Mouse (Mus musculus): ENCODE measurements around the gene Gm17324. TPM values are rescaled to one million over a fixed set of nuclear protein-coding genes. Genes with fewer than 3 reads are reported as not detected.
"Not testable (repeated sequence)": the region's sequence is repeated elsewhere in the genome, so short reads cannot be mapped to it uniquely, and the experiment has no call there.

Gene Gm17324
- polyA plus RNA-seq, 1 experiment from 2014 or later = 1.0 TPM

DNA sequence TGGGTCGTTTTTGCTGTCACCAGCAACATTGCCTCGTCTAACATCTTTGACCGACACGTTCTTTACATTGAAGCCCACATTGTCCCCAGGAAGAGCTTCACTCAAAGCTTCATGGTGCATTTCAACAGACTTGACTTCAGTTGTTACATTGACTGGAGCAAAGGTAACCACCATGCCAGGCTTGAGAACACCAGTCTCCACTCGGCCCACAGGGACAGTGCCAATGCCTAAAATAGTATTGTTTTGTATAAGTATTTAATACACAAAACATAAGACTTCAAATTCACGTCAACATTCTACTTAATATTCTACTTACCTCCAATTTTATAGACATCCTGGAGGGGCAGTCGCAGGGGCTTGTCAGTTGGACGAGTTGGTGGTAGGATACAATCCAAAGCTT lies 30.7 kb upstream of the Gm17324 start:
- not testable (repeated sequence) for H3K9me3 ChIP-seq, H3K27me3 ChIP-seq, ATAC-seq
- Histone ChIP-seq H3K4me2 (replicated peaks) (peak overlapping the region; percentile 74), H3K9ac (replicated peaks) (peak overlapping the region; percentile 55), H3K36me3 (peaks cover 43% of the 10 kb centered on the region), H3K4me1 (replicated peaks) (peaks cover 36% of the 10 kb centered on the region), H3K4me3 (replicated peaks) (peak overlapping the region; percentile 81), H3K27ac (0 out of 2 replicates have a peak overlapping the region, but pooled peaks have one; percentile 30)
- 31% methylated on average over 8 of the region's 8 CpGs for WGBS

DNA sequence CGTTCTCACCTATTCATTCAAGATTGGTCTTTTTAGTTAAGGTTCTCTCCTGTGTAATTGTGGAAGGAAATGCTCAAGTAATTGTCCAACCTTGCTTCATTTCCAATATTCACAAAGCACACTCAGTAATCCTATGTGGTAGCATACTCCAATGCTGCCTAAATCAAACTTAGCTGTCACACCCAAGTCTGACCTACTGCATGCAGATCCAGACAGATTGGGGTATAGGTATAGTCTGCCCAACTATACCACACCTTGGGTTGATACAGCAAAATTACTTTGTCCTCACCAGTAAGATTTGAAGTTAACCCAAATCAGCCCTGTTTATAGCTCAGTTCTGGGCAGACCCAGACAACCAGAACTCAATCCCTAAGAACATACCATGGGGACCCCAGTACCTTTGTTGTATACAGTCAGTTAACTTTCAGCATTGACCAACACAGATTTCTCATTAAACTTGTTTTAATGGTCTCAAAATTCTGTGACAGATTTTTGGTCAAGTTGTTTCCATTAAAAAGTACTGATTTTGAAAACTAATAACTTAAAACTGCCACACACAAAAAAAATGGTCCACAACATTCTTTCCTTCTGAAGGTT lies 29.5 kb upstream of the Gm17324 start:
- not testable (repeated sequence) for ATAC-seq; H3K27ac ChIP-seq; H3K4me3 ChIP-seq (replicated peaks); H3K27me3 ChIP-seq; H3K9me3 ChIP-seq
- Histone ChIP-seq H3K4me2 (replicated peaks) (peak overlapping the region; percentile 22), H3K9ac (replicated peaks) (peak overlapping the region; percentile 52; the same call in 1 of the 2 replicates), H3K4me1 (replicated peaks) (peaks cover 36% of the 10 kb centered on the region), H3K36me3 (peaks cover 53% of the 10 kb centered on the region)
- 63% methylated on average over 1 of the region's 1 CpGs for WGBS

GRCm38 (mm10) chr9:78477021-78477551 lies 28.5 kb upstream of the Gm17324 start:
- no peaks in the 10 kb centered on the region for H3K9me3 ChIP-seq
- ATAC-seq = no peak
- peaks cover 27% of the 10 kb centered on the region for H3K4me1 ChIP-seq (replicated peaks)
- peaks cover 62% of the 10 kb centered on the region for H3K36me3 ChIP-seq
- no peak overlapping the region for H3K4me2 ChIP-seq (replicated peaks)
- WGBS = 3% methylated on average over 5 of the region's 5 CpGs
- H3K27ac ChIP-seq = peak overlapping the region; percentile 51; the same call in 1 of the 2 replicates
- H3K4me3 ChIP-seq (replicated peaks) = 0 out of 2 replicates have a peak overlapping the region, but pooled peaks have one; percentile 4
- no peaks in the 10 kb centered on the region for H3K27me3 ChIP-seq
- H3K9ac ChIP-seq (replicated peaks) = no peak overlapping the region

GRCm38 (mm10) chr9:78476531-78477020 lies 28.0 kb upstream of the Gm17324 start:
- no peak overlapping the region for H3K4me3 ChIP-seq (replicated peaks)
- H3K9me3 ChIP-seq = no peaks in the 10 kb centered on the region
- H3K9ac ChIP-seq (replicated peaks) = no peak overlapping the region
- H3K36me3 ChIP-seq = peaks cover 64% of the 10 kb centered on the region
- no peak overlapping the region for H3K4me2 ChIP-seq (replicated peaks)
- WGBS = 5% methylated on average over 1 of the region's 1 CpGs
- peak overlapping the region; percentile 51 for H3K27ac ChIP-seq
- H3K27me3 ChIP-seq = no peaks in the 10 kb centered on the region
- peaks cover 27% of the 10 kb centered on the region for H3K4me1 ChIP-seq (replicated peaks)
- no peak for ATAC-seq

- Histone ChIP-seq H3K4me1 (replicated peaks) (peaks cover 27% of the 10 kb centered on the region), H3K4me2 (replicated peaks) (no peak overlapping the region), H3K4me3 (replicated peaks) (no peak overlapping the region), H3K27ac (no peak overlapping the region), H3K9me3 (no peaks in the 10 kb centered on the region), H3K36me3 (peaks cover 68% of the 10 kb centered on the region), H3K27me3 (no peaks in the 10 kb centered on the region), H3K9ac (replicated peaks) (no peak overlapping the region)
- no peak for ATAC-seq
- WGBS = 88% methylated on average over 4 of the region's 4 CpGs
Observed at GRCm38 (mm10) chr9:78475873-78476272, 27.3 kb upstream of the Gm17324 start.

- WGBS = 96% methylated on average over 2 of the region's 2 CpGs
- Histone ChIP-seq H3K4me1 (replicated peaks) (peaks cover 27% of the 10 kb centered on the region), H3K9ac (replicated peaks) (no peak overlapping the region), H3K9me3 (no peaks in the 10 kb centered on the region), H3K27ac (no peak overlapping the region), H3K4me2 (replicated peaks) (no peak overlapping the region), H3K36me3 (peaks cover 73% of the 10 kb centered on the region), H3K4me3 (replicated peaks) (no peak overlapping the region), H3K27me3 (no peaks in the 10 kb centered on the region)
- ATAC-seq = no peak
Observed at GRCm38 (mm10) chr9:78475383-78475780, 26.8 kb upstream of the Gm17324 start.

- no peak for ATAC-seq
- Histone ChIP-seq H3K36me3 (peaks cover 78% of the 10 kb centered on the region), H3K9me3 (no peaks in the 10 kb centered on the region), H3K27me3 (no peaks in the 10 kb centered on the region), H3K27ac (no peak overlapping the region), H3K4me2 (replicated peaks) (no peak overlapping the region), H3K4me1 (replicated peaks) (peaks cover 23% of the 10 kb centered on the region), H3K9ac (replicated peaks) (no peak overlapping the region), H3K4me3 (replicated peaks) (no peak overlapping the region)
- 84% methylated on average over 5 of the region's 5 CpGs for WGBS
Observed at GRCm38 (mm10) chr9:78474771-78475382, 26.3 kb upstream of the Gm17324 start.

- Histone ChIP-seq H3K9me3 (no peaks in the 10 kb centered on the region), H3K27me3 (no peaks in the 10 kb centered on the region), H3K4me2 (replicated peaks) (no peak overlapping the region), H3K4me3 (replicated peaks) (no peak overlapping the region), H3K4me1 (replicated peaks) (peaks cover 18% of the 10 kb centered on the region), H3K36me3 (peaks cover 76% of the 10 kb centered on the region), H3K27ac (no peak overlapping the region), H3K9ac (replicated peaks) (no peak overlapping the region)
- no peak for ATAC-seq
- 81% methylated on average over 2 of the region's 2 CpGs for WGBS
Observed at GRCm38 (mm10) chr9:78474270-78474669, 25.7 kb upstream of the Gm17324 start.

DNA sequence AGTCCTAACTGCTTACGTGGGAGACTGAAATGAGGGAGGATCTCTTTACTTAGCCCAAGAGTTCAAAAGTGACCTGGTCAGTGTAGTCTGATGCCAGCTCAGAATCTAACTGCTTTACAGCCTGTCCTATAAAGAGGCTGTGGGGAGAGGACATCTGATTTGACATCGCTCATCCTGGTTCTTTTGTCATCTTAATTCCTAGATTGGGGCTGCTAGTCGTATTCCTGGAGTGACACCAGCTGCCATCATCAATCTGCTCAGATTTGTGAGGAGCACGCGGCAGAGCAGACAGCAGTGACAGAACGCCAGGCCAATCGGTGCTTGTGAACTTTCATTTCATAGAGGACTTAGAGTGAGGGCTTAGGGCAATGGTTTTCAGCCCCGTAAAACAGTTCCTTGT lies 25.0 kb upstream of the Gm17324 start:
- Histone ChIP-seq H3K4me2 (replicated peaks) (no peak overlapping the region), H3K27ac (no peak overlapping the region), H3K4me3 (replicated peaks) (no peak overlapping the region), H3K4me1 (replicated peaks) (peaks cover 11% of the 10 kb centered on the region), H3K36me3 (peaks cover 76% of the 10 kb centered on the region), H3K27me3 (no peaks in the 10 kb centered on the region), H3K9ac (replicated peaks) (no peak overlapping the region), H3K9me3 (no peaks in the 10 kb centered on the region)
- no peak for ATAC-seq
- 90% methylated on average over 8 of the region's 8 CpGs for WGBS

DNA sequence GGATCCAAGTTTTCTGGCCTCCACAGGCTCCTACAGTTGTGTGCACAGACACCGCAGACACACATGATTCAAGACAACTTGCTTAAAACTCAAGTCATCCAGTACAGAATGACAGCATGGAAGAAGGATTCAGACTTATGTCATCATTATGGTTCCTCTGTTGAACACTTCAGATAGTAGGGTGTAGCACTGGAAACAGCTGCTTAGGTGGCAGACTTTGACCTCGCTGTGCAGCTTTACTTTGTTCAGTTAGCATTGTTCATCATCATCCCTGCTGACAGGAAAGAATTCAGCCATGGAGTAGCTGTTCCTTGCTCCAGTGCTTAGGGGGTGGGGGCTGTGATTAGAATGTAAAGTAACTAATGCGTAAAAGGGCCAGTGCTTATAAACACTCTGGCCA lies 17.1 kb upstream of the Gm17324 start:
- Histone ChIP-seq H3K9ac (replicated peaks) (no peak overlapping the region), H3K27me3 (no peaks in the 10 kb centered on the region), H3K9me3 (no peaks in the 10 kb centered on the region), H3K36me3 (peaks cover 79% of the 10 kb centered on the region), H3K4me2 (replicated peaks) (no peak overlapping the region), H3K4me1 (replicated peaks) (no peaks in the 10 kb centered on the region), H3K27ac (no peak overlapping the region), H3K4me3 (replicated peaks) (no peak overlapping the region)
- no peak for ATAC-seq
- WGBS = 87% methylated on average over 3 of the region's 3 CpGs

DNA sequence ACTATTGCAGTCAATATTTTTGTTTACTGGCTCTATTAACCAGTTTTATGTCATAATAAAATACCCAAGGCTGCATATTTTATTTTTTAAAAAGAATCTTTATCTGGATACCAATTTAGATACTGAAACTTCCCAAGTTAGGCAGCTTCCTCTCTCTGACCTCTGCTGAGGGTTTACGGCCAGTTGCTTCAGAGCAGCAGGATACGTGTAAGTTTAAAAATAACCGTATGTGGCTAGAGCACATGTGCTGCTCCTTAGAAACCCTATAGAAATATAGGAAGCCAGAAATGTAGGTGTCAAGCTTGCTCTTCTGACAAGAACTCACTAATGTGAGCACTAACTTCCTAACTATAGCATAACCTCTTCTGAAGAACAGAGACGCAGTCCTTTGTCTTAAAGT lies 14.8 kb upstream of the Gm17324 start:
- Histone ChIP-seq H3K9me3 (no peaks in the 10 kb centered on the region), H3K9ac (replicated peaks) (no peak overlapping the region), H3K36me3 (peaks cover 77% of the 10 kb centered on the region), H3K4me2 (replicated peaks) (no peak overlapping the region), H3K4me3 (replicated peaks) (no peak overlapping the region), H3K4me1 (replicated peaks) (no peaks in the 10 kb centered on the region), H3K27me3 (no peaks in the 10 kb centered on the region), H3K27ac (no peak overlapping the region)
- 96% methylated on average over 4 of the region's 4 CpGs for WGBS
- no peak for ATAC-seq

DNA sequence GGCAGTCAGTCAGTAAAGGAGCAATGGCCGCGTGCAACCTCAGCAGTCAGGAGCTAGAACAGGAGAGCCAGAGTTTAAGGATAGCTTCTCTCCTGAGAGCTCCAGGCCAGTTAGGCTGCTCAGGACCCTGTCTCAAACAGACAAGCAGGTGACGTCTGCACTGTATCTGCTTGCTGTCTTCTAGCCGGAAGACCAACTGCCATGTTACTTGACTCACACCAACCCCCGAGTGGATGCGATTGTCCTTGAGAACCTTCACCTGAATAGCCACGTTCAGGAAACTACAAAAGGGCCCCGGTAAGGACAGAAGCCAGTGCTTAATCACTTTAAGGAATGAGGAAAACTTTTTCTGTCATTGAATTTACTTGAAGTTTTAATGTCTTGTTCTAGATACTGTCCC lies 8.4 kb upstream of the Gm17324 start:
- Histone ChIP-seq H3K27me3 (no peaks in the 10 kb centered on the region), H3K4me2 (replicated peaks) (no peak overlapping the region), H3K9ac (replicated peaks) (no peak overlapping the region), H3K36me3 (peaks cover 73% of the 10 kb centered on the region), H3K9me3 (no peaks in the 10 kb centered on the region), H3K27ac (no peak overlapping the region), H3K4me3 (replicated peaks) (no peak overlapping the region), H3K4me1 (replicated peaks) (no peaks in the 10 kb centered on the region)
- WGBS = 92% methylated on average over 8 of the region's 8 CpGs
- no peak for ATAC-seq

All from midbrain, embryonic 13.5 days (tissue).